Mouse (Mus musculus) right cerebral cortex, postnatal 10 days (tissue): Measurements from ENCODE around the gene Hist1h4h.

Experiments
- DNase-seq, 2 experiments: peaks; one replicate each; pipeline ENCODE4 v3.0.0; 2021; ENCODE audit warnings: low spot score in 2 of 2

Gene Hist1h4h

GRCm38 (mm10) chr13:23510127-23510526, 20.7 kb upstream of the Hist1h4h start:
- DNase-seq: no peak

GRCm38 (mm10) chr13:23513517-23513916, 17.3 kb upstream of the Hist1h4h start:
- DNase-seq: no peak

- no peak for DNase-seq
These were observed 15.6 kb upstream of the Hist1h4h start for GRCm38 (mm10) chr13:23515281-23515680.

GRCm38 (mm10) chr13:23515826-23516620, 14.8 kb upstream of the Hist1h4h start:
- DNase-seq: no peak

- DNase-seq: peak; percentile 73 to 80
These were observed 13.8 kb upstream of the Hist1h4h start for GRCm38 (mm10) chr13:23516822-23517602.

- peak; percentile 90 to 94 for DNase-seq
These were observed 13.1 kb upstream of the Hist1h4h start for GRCm38 (mm10) chr13:23517603-23518294.

- no peak for DNase-seq
These were observed 12.6 kb upstream of the Hist1h4h start for GRCm38 (mm10) chr13:23518295-23518603.

GRCm38 (mm10) chr13:23518885-23519284, 12.0 kb upstream of the Hist1h4h start:
- peak; percentile 79 to 80 for DNase-seq

- peak; percentile 83 to 87 for DNase-seq
These were observed 11.4 kb upstream of the Hist1h4h start for GRCm38 (mm10) chr13:23519416-23519815.

- peak; percentile 73 to 81 for DNase-seq
These were observed 9.1 kb upstream of the Hist1h4h start for GRCm38 (mm10) chr13:23521703-23522102.

GRCm38 (mm10) chr13:23523976-23524375, 6.9 kb upstream of the Hist1h4h start:
- no peak for DNase-seq

GRCm38 (mm10) chr13:23524654-23525053, 6.2 kb upstream of the Hist1h4h start:
- DNase-seq: peak; percentile 75 to 86

- DNase-seq: peak in 1 of 2 experiments; percentile 37
These were observed 4.9 kb upstream of the Hist1h4h start for GRCm38 (mm10) chr13:23525901-23526300.

- DNase-seq: peak; percentile 90 to 92
These were observed 4.5 kb upstream of the Hist1h4h start for GRCm38 (mm10) chr13:23526312-23526711.

GRCm38 (mm10) chr13:23529005-23529404, 1.8 kb upstream of the Hist1h4h start:
- DNase-seq: no peak

GRCm38 (mm10) chr13:23529480-23530165, 1.2 kb upstream of the Hist1h4h start:
- no peak for DNase-seq

- DNase-seq: peak; percentile 57 to 69
These were observed 509 bp upstream of the Hist1h4h start for GRCm38 (mm10) chr13:23530181-23530900.

GRCm38 (mm10) chr13:23532262-23533075, 1.6 kb downstream of the Hist1h4h start:
- DNase-seq: no peak

GRCm38 (mm10) chr13:23533560-23534367, 2.9 kb downstream of the Hist1h4h start, which contains the start of gene Hist1h2af:
Gene Hist1h2af, plus strand, starts transcription at chr13:23533906.
- DNase-seq: peak; percentile 89 to 93
